Mouse (Mus musculus): ENCODE results near the gene Cst12.

DNA sequence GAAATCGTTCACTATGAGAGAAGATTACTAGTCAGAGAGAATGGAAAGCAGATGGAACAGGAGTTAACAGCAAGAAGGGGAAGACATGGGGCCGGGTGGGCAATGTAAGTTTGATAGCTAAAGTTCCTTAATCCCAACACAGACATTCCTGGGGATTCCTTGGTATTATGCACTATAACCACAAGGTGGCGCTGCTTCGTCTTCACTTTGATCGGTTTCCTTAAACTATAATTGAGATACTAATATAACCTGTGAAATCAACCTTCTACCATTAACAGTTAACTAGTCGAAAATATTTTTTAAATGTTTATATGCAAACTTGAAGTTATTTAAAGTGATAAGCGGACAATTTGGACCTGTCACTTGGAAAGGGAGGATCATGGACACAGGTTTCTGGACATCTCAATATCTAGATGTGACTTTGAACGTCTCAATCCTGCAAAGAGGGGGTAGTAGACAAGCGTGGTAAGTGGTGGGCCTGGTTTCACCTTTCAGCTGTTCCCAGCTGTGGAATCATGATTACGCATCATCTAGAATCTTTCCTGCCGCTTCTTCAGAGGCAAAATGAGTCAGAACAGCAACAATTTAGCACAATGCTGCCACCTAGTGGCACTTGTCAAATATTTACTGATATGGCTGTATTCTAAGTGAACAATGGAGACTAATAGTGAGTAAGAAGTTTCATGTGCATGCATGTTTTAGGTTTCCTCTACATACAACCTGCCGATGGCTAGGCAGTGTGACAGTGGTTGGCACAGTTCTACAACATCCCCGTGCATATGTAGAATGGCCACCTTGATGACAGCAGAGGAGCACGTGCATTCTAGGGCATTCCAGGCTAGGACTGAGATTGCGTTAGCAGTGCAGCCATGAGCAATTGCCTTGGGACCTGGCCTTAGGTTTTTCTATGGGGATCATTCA, 37.0 kb upstream of the Cst12 start:
- TF ChIP-seq CTCF (conservative IDR thresholded peaks at IDR 0.05; ENCODE audit: low read length) (peak; percentile 53), POU5F1 (IDR thresholded peaks at IDR 0.05; ENCODE audit: borderline replicate concordance, low read length) (no peak)
